Mouse (Mus musculus): ENCODE measurements at regions not wholly inside any gene's neighbourhood (a gene's known extent, or its start where the extent isn't known, plus 50 kb on each side); places are given as distances from the start of the nearest gene placed in this dataset.

DNA sequence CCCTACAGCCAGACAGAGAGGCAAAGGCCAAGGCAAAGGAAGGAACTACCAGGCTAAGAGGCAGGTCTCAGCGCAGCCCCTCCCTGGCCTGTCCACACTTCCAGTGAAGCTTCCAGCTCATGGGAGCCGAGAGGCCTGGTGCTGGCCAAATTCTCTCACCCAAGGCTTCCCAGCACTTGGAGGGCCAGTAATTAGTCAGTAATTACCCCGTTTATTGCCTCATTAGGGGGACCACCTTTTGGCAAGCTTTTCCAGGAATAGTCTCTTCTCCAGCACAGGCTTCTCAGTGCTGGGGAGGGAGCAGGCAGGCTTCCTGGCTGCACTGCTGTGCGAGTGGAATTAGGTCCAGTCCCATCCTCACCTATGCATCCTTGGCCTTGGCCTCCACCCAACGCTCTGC, 252.8 kb upstream of the Nxpe4 start:
- Histone ChIP-seq H3K27me3 (ENCODE audit: control insufficient read depth, insufficient read depth, low read length) (no peaks in the 10 kb centered on the region), H3K4me3 (replicated peaks; ENCODE audit: insufficient read depth, low read depth, low read length) (no peak overlapping the region), H3K4me1 (ENCODE audit: control insufficient read depth, insufficient read depth, low read length) (no peaks in the 10 kb centered on the region), H3K27ac (ENCODE audit: insufficient read depth, low read length) (no peak overlapping the region)
- 65% methylated on average over 5 of the region's 5 CpGs for WGBS
- TF ChIP-seq CTCF (IDR thresholded peaks at IDR 0.05; ENCODE audit: borderline replicate concordance, insufficient read depth, low read depth, low read length) (no peak), POLR2A (IDR thresholded peaks at IDR 0.05; ENCODE audit: borderline replicate concordance, insufficient read depth, low read length) (no peak)
- DNase-seq, result no peak

DNA sequence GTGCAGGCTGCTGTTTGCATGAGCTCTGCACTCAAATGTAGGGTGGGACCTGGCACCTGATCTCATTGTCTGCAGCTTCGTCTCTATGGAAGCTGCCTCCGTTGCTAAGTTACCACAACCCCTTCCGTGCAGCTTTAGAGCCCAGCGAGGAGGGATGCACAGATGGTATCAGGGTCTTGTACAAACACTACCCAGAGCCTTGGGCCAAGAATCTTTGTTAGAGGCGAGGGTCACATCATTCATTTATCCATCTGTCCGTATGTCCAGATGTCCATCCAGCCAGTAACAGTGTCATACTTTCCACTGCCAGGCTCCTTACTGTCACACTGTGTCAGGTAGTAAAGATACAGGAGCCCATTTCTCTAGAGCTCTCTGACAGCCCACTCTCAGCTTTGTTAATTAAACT, 251.3 kb upstream of the Nxpe4 start:
- Histone ChIP-seq H3K4me3 (replicated peaks; ENCODE audit: insufficient read depth, low read depth, low read length) (no peak overlapping the region), H3K4me1 (ENCODE audit: control insufficient read depth, insufficient read depth, low read length) (no peaks in the 10 kb centered on the region), H3K27me3 (ENCODE audit: control insufficient read depth, insufficient read depth, low read length) (no peaks in the 10 kb centered on the region), H3K27ac (ENCODE audit: insufficient read depth, low read length) (no peak overlapping the region)
- DNase-seq, result no peak
- TF ChIP-seq CTCF (IDR thresholded peaks at IDR 0.05; ENCODE audit: borderline replicate concordance, insufficient read depth, low read depth, low read length), result no peak
- no peak for TF ChIP-seq POLR2A (IDR thresholded peaks at IDR 0.05; ENCODE audit: borderline replicate concordance, insufficient read depth, low read length)
- WGBS, result 14% methylated on average over 6 of the region's 6 CpGs

DNA sequence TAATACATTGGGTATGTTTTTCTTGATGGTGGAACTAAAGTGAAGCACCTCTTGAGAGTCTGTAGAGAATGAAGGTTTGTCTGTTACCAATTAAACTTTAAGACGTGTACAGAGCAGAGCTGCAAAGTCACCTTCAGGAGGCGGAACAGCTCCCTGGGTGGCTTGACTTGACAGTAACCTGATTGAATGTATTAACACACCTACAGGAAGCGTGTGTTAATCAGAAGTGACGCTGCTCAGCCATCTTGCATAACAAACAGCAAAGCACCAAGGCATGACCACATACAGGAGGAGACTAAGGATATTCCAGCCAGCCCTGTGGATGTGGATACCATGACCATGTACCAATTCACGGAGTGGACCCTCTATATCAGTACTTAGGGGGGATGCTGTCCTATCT, 249.0 kb upstream of the Nxpe4 start:
- DNase-seq, result no peak
- Histone ChIP-seq H3K4me1 (ENCODE audit: control insufficient read depth, insufficient read depth, low read length) (no peaks in the 10 kb centered on the region), H3K4me3 (replicated peaks; ENCODE audit: insufficient read depth, low read depth, low read length) (no peak overlapping the region), H3K27me3 (ENCODE audit: control insufficient read depth, insufficient read depth, low read length) (no peaks in the 10 kb centered on the region), H3K27ac (ENCODE audit: insufficient read depth, low read length) (no peak overlapping the region)
- 91% methylated on average over 5 of the region's 5 CpGs for WGBS
- TF ChIP-seq CTCF (IDR thresholded peaks at IDR 0.05; ENCODE audit: borderline replicate concordance, insufficient read depth, low read depth, low read length) (no peak), POLR2A (IDR thresholded peaks at IDR 0.05; ENCODE audit: borderline replicate concordance, insufficient read depth, low read length) (no peak)

DNA sequence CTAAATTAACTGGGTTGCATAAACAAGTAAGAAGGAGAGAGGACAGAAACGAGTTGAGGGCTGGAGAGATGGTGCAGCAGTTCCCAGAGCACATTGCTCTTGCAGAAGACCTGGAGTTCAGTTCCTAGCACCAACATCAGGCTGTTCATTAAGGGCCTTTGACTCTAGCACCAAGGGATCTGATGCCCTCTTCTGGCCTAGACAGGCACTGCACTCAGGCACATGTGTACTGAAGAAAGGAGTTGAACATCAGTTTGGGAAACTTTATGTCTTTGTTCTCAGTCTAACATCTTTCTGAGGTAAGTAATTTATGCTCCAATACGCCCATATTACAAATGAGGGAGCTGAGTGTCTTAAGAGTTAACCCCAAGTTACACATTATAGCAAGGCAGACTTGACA, 226.5 kb upstream of the Nxpe4 start:
- no peak for TF ChIP-seq POLR2A (IDR thresholded peaks at IDR 0.05; ENCODE audit: borderline replicate concordance, insufficient read depth, low read length)
- no peak for TF ChIP-seq CTCF (IDR thresholded peaks at IDR 0.05; ENCODE audit: borderline replicate concordance, insufficient read depth, low read depth, low read length)
- DNase-seq, result no peak
- Histone ChIP-seq H3K4me3 (replicated peaks; ENCODE audit: insufficient read depth, low read depth, low read length) (no peak overlapping the region), H3K4me1 (ENCODE audit: control insufficient read depth, insufficient read depth, low read length) (no peaks in the 10 kb centered on the region), H3K27ac (ENCODE audit: insufficient read depth, low read length) (no peak overlapping the region), H3K27me3 (ENCODE audit: control insufficient read depth, insufficient read depth, low read length) (no peaks in the 10 kb centered on the region)
- WGBS, result 92% methylated on average over 2 of the region's 2 CpGs

DNA sequence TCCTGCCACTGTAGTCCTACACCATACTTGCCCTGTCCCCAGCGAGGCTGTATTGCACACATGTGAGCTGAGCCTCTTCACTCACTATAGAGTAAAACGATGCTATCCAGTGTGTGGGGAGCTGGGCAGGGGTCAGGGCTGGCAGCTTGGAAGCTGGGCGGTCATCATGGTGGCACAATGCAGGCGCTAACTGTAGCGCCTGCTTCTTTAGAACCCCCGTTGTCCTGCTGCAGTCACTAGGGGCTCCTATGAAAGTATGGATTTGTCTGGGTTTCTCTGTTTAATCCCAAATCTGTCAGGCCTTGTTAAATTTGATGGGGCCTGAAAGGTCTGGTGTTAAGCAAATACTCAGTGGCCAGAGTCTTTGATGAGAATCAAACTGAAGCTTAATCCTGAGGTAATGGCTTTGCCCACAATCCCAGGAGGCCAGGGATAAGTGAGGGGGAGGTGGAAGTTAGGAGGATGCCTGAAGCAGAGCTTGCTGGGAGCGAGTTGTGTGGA, 225.8 kb upstream of the Nxpe4 start:
- no peak for DNase-seq
- WGBS, result 67% methylated on average over 7 of the region's 7 CpGs
- TF ChIP-seq POLR2A (IDR thresholded peaks at IDR 0.05; ENCODE audit: borderline replicate concordance, insufficient read depth, low read length) (no peak), CTCF (IDR thresholded peaks at IDR 0.05; ENCODE audit: borderline replicate concordance, insufficient read depth, low read depth, low read length) (no peak)
- no peak overlapping the region for H3K4me3 ChIP-seq (replicated peaks; ENCODE audit: insufficient read depth, low read depth, low read length)
- H3K27ac ChIP-seq (ENCODE audit: insufficient read depth, low read length), result no peak overlapping the region
- no peaks in the 10 kb centered on the region for H3K4me1 ChIP-seq (ENCODE audit: control insufficient read depth, insufficient read depth, low read length)
- H3K27me3 ChIP-seq (ENCODE audit: control insufficient read depth, insufficient read depth, low read length), result no peaks in the 10 kb centered on the region

DNA sequence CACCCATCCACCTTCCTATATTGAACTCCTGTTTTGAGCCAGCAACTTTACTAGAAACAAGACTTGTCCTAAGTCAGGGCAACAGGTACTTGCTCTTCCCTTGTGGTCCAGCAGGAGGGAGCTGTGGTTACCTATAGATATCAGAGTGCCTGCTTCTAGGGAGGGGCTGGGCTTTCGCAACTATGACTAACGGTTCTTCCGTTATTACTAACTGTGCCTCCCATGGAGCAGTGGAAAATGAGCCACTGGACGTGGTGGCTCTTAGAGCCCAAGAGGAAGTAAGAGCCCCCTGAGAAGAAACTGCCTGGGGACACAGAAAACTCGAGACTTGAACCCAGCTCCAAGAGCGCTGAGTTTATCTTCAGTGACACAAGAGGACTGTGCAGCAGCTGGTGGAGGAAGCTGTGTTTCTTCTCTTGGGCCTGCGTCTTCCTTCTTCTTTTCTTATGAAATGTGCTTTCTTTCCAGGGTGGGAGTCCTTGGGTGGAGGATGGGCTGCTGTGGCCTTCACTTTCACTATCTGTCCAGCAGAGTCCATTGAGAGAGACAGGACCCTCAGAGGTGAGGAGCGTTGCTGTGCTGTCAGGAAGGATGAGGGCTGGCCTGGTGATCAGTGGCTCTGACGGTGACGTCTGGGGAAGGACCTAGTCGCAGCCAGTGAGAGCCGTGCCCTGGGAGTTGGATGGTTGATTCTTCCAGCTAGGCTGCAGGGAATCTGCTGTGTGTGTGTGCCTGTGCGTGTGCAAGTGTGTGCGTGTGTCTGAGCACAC, 222.7 kb upstream of the Nxpe4 start:
- TF ChIP-seq CTCF (IDR thresholded peaks at IDR 0.05; ENCODE audit: borderline replicate concordance, insufficient read depth, low read depth, low read length), result no peak
- no peak for TF ChIP-seq POLR2A (IDR thresholded peaks at IDR 0.05; ENCODE audit: borderline replicate concordance, insufficient read depth, low read length)
- WGBS, result 75% methylated on average over 14 of the region's 14 CpGs
- no peaks in the 10 kb centered on the region for H3K4me1 ChIP-seq (ENCODE audit: control insufficient read depth, insufficient read depth, low read length)
- H3K27ac ChIP-seq (ENCODE audit: insufficient read depth, low read length), result no peak overlapping the region
- no peak overlapping the region for H3K4me3 ChIP-seq (replicated peaks; ENCODE audit: insufficient read depth, low read depth, low read length)
- H3K27me3 ChIP-seq (ENCODE audit: control insufficient read depth, insufficient read depth, low read length), result no peaks in the 10 kb centered on the region
- no peak for DNase-seq

DNA sequence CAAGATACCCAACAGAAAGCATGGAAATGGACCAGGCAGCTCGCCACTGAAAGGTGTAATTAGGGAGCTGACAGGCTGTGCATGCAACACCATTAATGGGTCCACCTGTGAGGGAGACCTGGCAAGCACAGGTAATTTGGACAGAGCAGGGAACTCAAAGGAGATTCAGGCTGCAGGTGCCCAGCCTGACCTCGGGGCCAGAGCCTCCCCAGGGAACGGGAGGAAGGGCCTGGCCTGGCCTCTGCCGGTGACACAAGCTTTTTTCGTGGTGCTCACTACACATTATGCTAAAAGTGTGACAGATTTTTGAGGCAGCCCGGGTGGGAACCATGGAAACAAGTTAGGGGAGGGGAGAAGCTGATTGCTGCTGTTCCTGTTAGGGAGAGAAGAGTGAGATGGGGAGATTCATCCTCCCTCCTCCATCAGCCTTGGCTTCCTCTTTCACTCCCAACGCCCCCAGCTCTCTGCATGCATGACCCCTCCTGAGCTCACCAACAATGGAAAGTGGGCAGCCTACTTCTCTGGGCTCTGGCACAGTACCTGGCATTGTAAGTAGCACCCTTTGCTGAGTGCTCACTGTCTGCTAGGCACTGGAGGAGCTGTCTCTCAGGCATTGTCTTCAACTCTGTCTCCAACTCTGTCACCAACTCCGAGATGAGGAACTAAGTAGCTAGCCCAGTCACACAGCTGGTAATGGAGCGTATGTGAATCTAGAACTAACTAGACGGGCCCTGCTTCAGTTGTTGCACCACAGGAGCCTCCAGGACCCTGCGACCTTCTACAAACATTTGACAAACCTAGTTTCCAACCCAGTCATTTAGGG, 218.9 kb upstream of the Nxpe4 start:
- no peak overlapping the region for H3K27ac ChIP-seq (ENCODE audit: insufficient read depth, low read length)

More for the DNA sequence above, 218.9 kb upstream of the Nxpe4 start:
- 31% methylated on average over 11 of the region's 11 CpGs for WGBS
- DNase-seq, result no peak
- Histone ChIP-seq H3K27me3 (ENCODE audit: control insufficient read depth, insufficient read depth, low read length) (no peaks in the 10 kb centered on the region), H3K4me1 (ENCODE audit: control insufficient read depth, insufficient read depth, low read length) (no peaks in the 10 kb centered on the region), H3K4me3 (replicated peaks; ENCODE audit: insufficient read depth, low read depth, low read length) (no peak overlapping the region)
- TF ChIP-seq CTCF (IDR thresholded peaks at IDR 0.05; ENCODE audit: borderline replicate concordance, insufficient read depth, low read depth, low read length) (no peak), POLR2A (IDR thresholded peaks at IDR 0.05; ENCODE audit: borderline replicate concordance, insufficient read depth, low read length) (no peak)

Data from cerebellum, adult 2 months (tissue).